Mouse (Mus musculus) lung, postnatal 0 days (tissue): ENCODE measurements around the gene Pld3.

Experiments used
- CTCF ChIP-seq: IDR thresholded peaks from 2 replicates; pipeline ENCODE4 v1.5.1; 2016; ENCODE audit warnings: antibody characterized with exemption, mild to moderate bottlenecking
- EP300 ChIP-seq: IDR thresholded peaks from 2 replicates; pipeline ENCODE4 v1.6.1; 2016; ENCODE audit warnings: antibody characterized with exemption, mild to moderate bottlenecking, control low read depth

DNA sequence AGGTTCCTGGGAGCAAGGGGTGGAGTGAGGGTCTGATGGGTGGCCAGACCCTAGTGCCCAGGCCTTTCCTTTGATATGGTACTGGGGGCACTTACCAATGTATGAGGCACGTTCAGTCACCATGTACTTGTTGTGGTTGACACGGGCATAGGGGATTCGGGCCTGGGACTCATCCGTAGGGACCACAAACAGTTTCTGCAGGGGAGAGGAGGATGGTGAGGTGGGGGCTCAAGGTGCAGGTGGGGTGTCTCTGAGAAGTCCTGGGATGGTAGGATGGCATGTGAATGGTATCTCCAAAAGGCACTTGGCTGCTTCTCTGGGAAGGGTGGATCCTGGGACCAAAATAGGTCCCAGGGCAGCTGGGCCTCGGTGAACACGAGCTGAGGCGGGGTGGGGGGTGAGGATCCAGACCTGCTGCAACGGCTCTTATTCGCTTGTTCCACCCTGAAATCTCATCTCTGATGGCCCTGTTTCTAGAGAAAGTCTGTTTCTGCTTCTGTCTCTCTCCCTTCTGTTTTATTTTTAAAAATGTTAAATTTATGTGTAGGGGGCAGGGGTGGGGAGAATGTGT lies 20.5 kb downstream of the Pld3 start:
- no peak for TF ChIP-seq CTCF
- TF ChIP-seq EP300 = no peak
